Mouse (Mus musculus) stomach, embryonic 14.5 days (tissue): Measurements from ENCODE around the gene Gse1. TPM values are rescaled to one million over a fixed set of nuclear protein-coding genes. Genes with fewer than 3 reads are reported as not detected.

Experiments used
- ATAC-seq: fragments of 200-750 bp; cut with Nextera tagmentation; 2 replicates; pipeline ENCODE4 v1.8.0; 2017; ENCODE audit warnings: low read depth, moderate TSS enrichment; ENCODE audit not compliant: insufficient number of reproducible peaks, insufficient read depth, low FRiP score
- H3K27ac ChIP-seq: fragments of 300-500 bp; sonication (generic); 2 replicates; pipeline ENCODE4 v1.5.1; 2014; ENCODE audit warnings: mild to moderate bottlenecking, low read length, moderate library complexity, mixed read lengths
- H3K27me3 ChIP-seq: fragments of 300-500 bp; sonication (generic); 2 replicates; pipeline ENCODE4 v1.6.1; 2014; ENCODE audit warnings: low read length, control low read depth, mixed read lengths; ENCODE audit not compliant: control insufficient read depth, insufficient read depth
- H3K36me3 ChIP-seq: fragments of 300-500 bp; sonication (generic); 2 replicates; pipeline ENCODE4 v1.6.1; 2014; ENCODE audit warnings: mild to moderate bottlenecking, control low read depth, low read length, moderate library complexity, mixed read lengths; ENCODE audit not compliant: control insufficient read depth, insufficient read depth
- H3K4me1 ChIP-seq: fragments of 300-500 bp; sonication (generic); 2 replicates; pipeline ENCODE4 v1.6.1; 2014; ENCODE audit warnings: low read length, control low read depth, mixed read lengths; ENCODE audit not compliant: control insufficient read depth, insufficient read depth
- H3K4me2 ChIP-seq: fragments of 300-500 bp; sonication (generic); replicated peaks from 2 replicates; pipeline ENCODE4 v1.6.1; 2014; ENCODE audit warnings: low read depth, low read length, control low read depth
- H3K4me3 ChIP-seq: fragments of 300-500 bp; sonication (generic); 2 replicates; pipeline ENCODE4 v1.5.1; 2014; ENCODE audit warnings: low read depth, low read length, control low read depth
- H3K9ac ChIP-seq: fragments of 300-500 bp; sonication (generic); replicated peaks from 2 replicates; pipeline ENCODE4 v1.6.1; 2014; ENCODE audit warnings: low read depth, mild to moderate bottlenecking, control low read depth, low read length, moderate library complexity, mixed read lengths
- H3K9me3 ChIP-seq: fragments of 300-500 bp; sonication (generic); 2 replicates; pipeline ENCODE4 v1.6.1; 2016; ENCODE audit warnings: low read depth, low read length, control low read depth; ENCODE audit not compliant: control insufficient read depth
- WGBS: fragments of 180-500 bp; shearing (Covaris S2); extraction: QIAGEN DNeasy Blood & Tissue Kit; methylation state at CpG from one replicate; pipeline ENCODE4 v1.1.7; 2014; 5-methylcytosine and 5-hydroxymethylcytosine counted together
- polyA plus RNA-seq: library from polyadenylated mRNA; unstranded; fragments of >200 nt; fragmentation: Nextera tagmentation; extraction: Ambion mirVana; gene quantifications from 2 replicates; pipeline ENCODE4 v1.2.1, GENCODE M21; 2014

Gse1 gene
- polyA plus RNA-seq, 1 experiment from 2014 or later: 11.1 TPM

GRCm38 (mm10) chr8:120395892-120396291 lies 167.6 kb downstream of the Gse1 start:
- Histone ChIP-seq H3K9me3 (no peaks in the 10 kb centered on the region), H3K4me3 (no peak overlapping the region), H3K27me3 (no peaks in the 10 kb centered on the region), H3K4me1 (0 out of 2 replicates have a peak, but pooled peaks cover 18% of the 10 kb centered on the region), H3K4me2 (no peak overlapping the region), H3K36me3 (no peaks in the 10 kb centered on the region), H3K9ac (no peak overlapping the region), H3K27ac (no peak overlapping the region)
- ATAC-seq: no peak
- WGBS: 94% methylated on average over 3 of the region's 3 CpGs

GRCm38 (mm10) chr8:120396756-120397155 lies 168.5 kb downstream of the Gse1 start:
- 65% methylated on average over 3 of the region's 3 CpGs for WGBS
- H3K9me3 ChIP-seq: no peaks in the 10 kb centered on the region
- H3K36me3 ChIP-seq: no peaks in the 10 kb centered on the region
- H3K27ac ChIP-seq: no peak overlapping the region
- H3K4me2 ChIP-seq: no peak overlapping the region
- H3K4me1 ChIP-seq: 0 out of 2 replicates have a peak, but pooled peaks cover 17% of the 10 kb centered on the region
- H3K4me3 ChIP-seq: no peak overlapping the region
- no peaks in the 10 kb centered on the region for H3K27me3 ChIP-seq
- no peak for ATAC-seq
- no peak overlapping the region for H3K9ac ChIP-seq

GRCm38 (mm10) chr8:120397444-120398411 lies 169.5 kb downstream of the Gse1 start:
- H3K4me2 ChIP-seq: no peak overlapping the region
- no peak for ATAC-seq

GRCm38 (mm10) chr8:120399212-120399934 lies 171.1 kb downstream of the Gse1 start:
- Histone ChIP-seq H3K4me3 (no peak overlapping the region), H3K27ac (no peak overlapping the region), H3K9ac (no peak overlapping the region), H3K27me3 (no peaks in the 10 kb centered on the region), H3K9me3 (no peaks in the 10 kb centered on the region), H3K4me2 (peak overlapping the region; percentile 26; the same call in 1 of the 2 replicates), H3K4me1 (0 out of 2 replicates have a peak, but pooled peaks cover 9% of the 10 kb centered on the region), H3K36me3 (no peaks in the 10 kb centered on the region)
- 0 out of 2 replicates have a peak, but pooled peaks have one; percentile 39 for ATAC-seq
- WGBS: 35% methylated on average over 33 of the region's 33 CpGs

More at GRCm38 (mm10) chr8:120397444-120398411, 169.5 kb downstream of the Gse1 start:
- H3K9ac ChIP-seq: no peak overlapping the region
- no peaks in the 10 kb centered on the region for H3K27me3 ChIP-seq
- no peaks in the 10 kb centered on the region for H3K36me3 ChIP-seq
- H3K27ac ChIP-seq: no peak overlapping the region
- 0 out of 2 replicates have a peak, but pooled peaks cover 14% of the 10 kb centered on the region for H3K4me1 ChIP-seq
- H3K4me3 ChIP-seq: no peak overlapping the region
- 53% methylated on average over 15 of the region's 15 CpGs for WGBS
- no peaks in the 10 kb centered on the region for H3K9me3 ChIP-seq

GRCm38 (mm10) chr8:120401216-120401615 lies 173.0 kb downstream of the Gse1 start:
- Histone ChIP-seq H3K4me1 (0 out of 2 replicates have a peak, but pooled peaks cover 9% of the 10 kb centered on the region), H3K27me3 (no peaks in the 10 kb centered on the region), H3K27ac (no peak overlapping the region), H3K4me3 (no peak overlapping the region), H3K36me3 (no peaks in the 10 kb centered on the region), H3K9ac (no peak overlapping the region), H3K4me2 (no peak overlapping the region), H3K9me3 (no peaks in the 10 kb centered on the region)
- 83% methylated on average over 2 of the region's 2 CpGs for WGBS
- ATAC-seq: no peak

GRCm38 (mm10) chr8:120401712-120402111 lies 173.5 kb downstream of the Gse1 start:
- Histone ChIP-seq H3K4me2 (no peak overlapping the region), H3K27ac (no peak overlapping the region), H3K4me1 (0 out of 2 replicates have a peak, but pooled peaks cover 9% of the 10 kb centered on the region), H3K27me3 (no peaks in the 10 kb centered on the region), H3K4me3 (no peak overlapping the region), H3K9ac (no peak overlapping the region), H3K36me3 (no peaks in the 10 kb centered on the region), H3K9me3 (no peaks in the 10 kb centered on the region)
- ATAC-seq: no peak
- 86% methylated on average over 7 of the region's 7 CpGs for WGBS

GRCm38 (mm10) chr8:120403606-120404269 lies 175.5 kb downstream of the Gse1 start:
- 80% methylated on average over 7 of the region's 7 CpGs for WGBS
- no peak overlapping the region for H3K4me2 ChIP-seq
- ATAC-seq: no peak

GRCm38 (mm10) chr8:120404609-120405036 lies 176.4 kb downstream of the Gse1 start:
- Histone ChIP-seq H3K27me3 (no peaks in the 10 kb centered on the region), H3K9me3 (no peaks in the 10 kb centered on the region), H3K27ac (no peak overlapping the region), H3K4me2 (no peak overlapping the region), H3K4me3 (no peak overlapping the region), H3K36me3 (no peaks in the 10 kb centered on the region), H3K9ac (no peak overlapping the region), H3K4me1 (peaks cover 16% of the 10 kb centered on the region)
- 41% methylated on average over 7 of the region's 7 CpGs for WGBS
- ATAC-seq: no peak

More at GRCm38 (mm10) chr8:120403606-120404269, 175.5 kb downstream of the Gse1 start:
- Histone ChIP-seq H3K4me1 (peaks cover 22% of the 10 kb centered on the region), H3K9ac (no peak overlapping the region), H3K36me3 (no peaks in the 10 kb centered on the region), H3K4me3 (no peak overlapping the region), H3K9me3 (no peaks in the 10 kb centered on the region), H3K27ac (no peak overlapping the region), H3K27me3 (no peaks in the 10 kb centered on the region)
